Comparison of ENCODE assay signal across 22 mouse cellular contexts in the genomic region with DNA sequence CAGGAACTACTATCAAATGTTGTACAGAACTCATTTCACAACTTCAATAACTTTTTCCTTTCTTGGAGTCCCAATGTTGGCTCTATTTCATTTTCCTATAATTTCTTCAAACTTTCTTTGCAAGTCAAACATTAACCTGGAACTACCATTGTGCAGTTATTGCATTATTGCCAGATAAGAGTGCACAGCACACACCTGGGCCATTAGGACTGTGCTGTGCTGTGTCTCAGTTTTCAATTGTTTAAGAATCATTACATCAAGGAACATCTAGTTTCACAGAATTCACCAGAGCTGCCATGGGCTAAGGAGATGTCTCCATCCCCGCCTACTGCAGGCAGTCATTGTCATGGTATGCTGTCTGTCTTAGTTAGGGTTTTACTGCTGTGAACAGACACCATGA.
DNase-seq lines count a peak whose midpoint lies in the region; ATAC-seq lines count a peak whose summit lies in the region.
"Had no signal": no experiment of that assay in that cellular context is flagged by ENCODE, and none has a peak within 500 bp of the region (broad histone marks: within the 10 kb centered on the region; RNA-seq: fewer than 3 reads in every experiment).

No protein-coding gene starts in this region.

- H3K4me2 ChIP-seq in intestine, embryonic 15.5 days (replicated peaks), result no peak overlapping the region
- H3K4me2 ChIP-seq in intestine, embryonic 16.5 days (ENCODE audit: low read depth, low read length), result no peak overlapping the region
- H3K4me2 ChIP-seq in midbrain, embryonic 16.5 days (ENCODE audit: low read length), result no peak overlapping the region
- H3K4me2 ChIP-seq: embryonic facial prominence, embryonic 13.5 days; embryonic facial prominence, embryonic 15.5 days; forebrain, embryonic 12.5 days had no signal

- no peak overlapping the region for H3K9ac ChIP-seq in intestine, embryonic 15.5 days
- H3K9ac ChIP-seq in intestine, embryonic 16.5 days (ENCODE audit: low read depth, low read length), result no peak overlapping the region
- H3K9ac ChIP-seq in midbrain, embryonic 16.5 days (ENCODE audit: low read depth, low read length), result no peak overlapping the region
- H3K9ac ChIP-seq: embryonic facial prominence, embryonic 13.5 days; embryonic facial prominence, embryonic 15.5 days; forebrain, embryonic 12.5 days had no signal

- ATAC-seq in intestine, embryonic 15.5 days, result peak; percentile 74
- ATAC-seq in intestine, embryonic 16.5 days, result peak; percentile 89
- ATAC-seq in midbrain, embryonic 16.5 days, result no peak
- ATAC-seq: forebrain, embryonic 14.5 days; forebrain, embryonic 16.5 days had no signal

- 83% methylated on average over 1 of the region's 1 CpGs for WGBS in intestine, embryonic 15.5 days
- WGBS in intestine, embryonic 16.5 days, result 97% methylated on average over 1 of the region's 1 CpGs
- WGBS in large intestine, adult 2 months, result 60% methylated on average over 1 of the region's 1 CpGs
- 94% methylated on average over 1 of the region's 1 CpGs for WGBS in midbrain, embryonic 16.5 days

- DNase-seq in large intestine, adult 2 months (ENCODE audit: low read depth, low spot score), result peak; percentile 46
- DNase-seq in thymus, postnatal 14 days, result no peak
- DNase-seq: adrenal gland, adult 2 months; adrenal gland, postnatal 10 days; adrenal gland, postnatal 25 days; cerebellum, adult 11 months; cerebellum, adult 18-20 months; cerebellum, adult 8-10 months; cerebellum, adult 9-11 months; cerebellum, postnatal 14 days; cerebellum, postnatal 36 days; embryo, embryonic 11 days had no signal

- H3K4me3 ChIP-seq in intestine, embryonic 15.5 days (replicated peaks), result no peak overlapping the region
- no peak overlapping the region for H3K4me3 ChIP-seq in intestine, embryonic 16.5 days (ENCODE audit: low read length)
- no peak overlapping the region for H3K4me3 ChIP-seq in midbrain, embryonic 16.5 days (ENCODE audit: low read depth, low read length)
- H3K4me3 ChIP-seq: embryonic facial prominence, embryonic 13.5 days; embryonic facial prominence, embryonic 15.5 days; erythroblast, embryonic 14.5 days; forebrain, embryonic 10.5 days; forebrain, embryonic 12.5 days had no signal

- H3K36me3 ChIP-seq in intestine, embryonic 15.5 days, result no peaks in the 10 kb centered on the region
- H3K36me3 ChIP-seq in intestine, embryonic 16.5 days (ENCODE audit: control insufficient read depth, insufficient read depth, low read length), result no peaks in the 10 kb centered on the region
- H3K36me3 ChIP-seq in midbrain, embryonic 16.5 days (ENCODE audit: control insufficient read depth, insufficient read depth, low read length), result no peaks in the 10 kb centered on the region
- H3K36me3 ChIP-seq: embryonic facial prominence, embryonic 13.5 days; embryonic facial prominence, embryonic 15.5 days; forebrain, embryonic 10.5 days; forebrain, embryonic 12.5 days had no signal

- no peaks in the 10 kb centered on the region for H3K9me3 ChIP-seq in intestine, embryonic 15.5 days
- H3K9me3 ChIP-seq in intestine, embryonic 16.5 days (ENCODE audit: control insufficient read depth, low read length), result no peaks in the 10 kb centered on the region
- H3K9me3 ChIP-seq in midbrain, embryonic 16.5 days (replicated peaks; ENCODE audit: control insufficient read depth, low read length, poor library complexity, severe bottlenecking), result no peaks in the 10 kb centered on the region
- H3K9me3 ChIP-seq: embryonic facial prominence, embryonic 13.5 days; embryonic facial prominence, embryonic 15.5 days; forebrain, embryonic 10.5 days; forebrain, embryonic 12.5 days had no signal

- H3K4me1 ChIP-seq in intestine, embryonic 15.5 days (replicated peaks), result no peaks in the 10 kb centered on the region
- H3K4me1 ChIP-seq in intestine, embryonic 16.5 days (ENCODE audit: control insufficient read depth, insufficient read depth, low read length), result 0 out of 2 replicates have a peak, but pooled peaks cover 5% of the 10 kb centered on the region
- H3K4me1 ChIP-seq in midbrain, embryonic 16.5 days (ENCODE audit: control insufficient read depth, insufficient read depth, low read length), result no peaks in the 10 kb centered on the region
- H3K4me1 ChIP-seq: embryonic facial prominence, embryonic 13.5 days; embryonic facial prominence, embryonic 15.5 days; forebrain, embryonic 12.5 days had no signal

- H3K27ac ChIP-seq in intestine, embryonic 15.5 days, result no peak overlapping the region
- no peak overlapping the region for H3K27ac ChIP-seq in intestine, embryonic 16.5 days (ENCODE audit: low read length)
- no peak overlapping the region for H3K27ac ChIP-seq in midbrain, embryonic 16.5 days (ENCODE audit: low read length)
- H3K27ac ChIP-seq: embryonic facial prominence, embryonic 13.5 days; embryonic facial prominence, embryonic 15.5 days; forebrain, embryonic 10.5 days; forebrain, embryonic 12.5 days had no signal

- H3K27me3 ChIP-seq in intestine, embryonic 15.5 days (replicated peaks), result no peaks in the 10 kb centered on the region
- no peaks in the 10 kb centered on the region for H3K27me3 ChIP-seq in intestine, embryonic 16.5 days (replicated peaks; ENCODE audit: control insufficient read depth, insufficient read depth, low read length)
- H3K27me3 ChIP-seq in midbrain, embryonic 16.5 days (ENCODE audit: control insufficient read depth, insufficient read depth, low read depth, low read length), result no peaks in the 10 kb centered on the region
- H3K27me3 ChIP-seq: embryonic facial prominence, embryonic 13.5 days; embryonic facial prominence, embryonic 15.5 days; forebrain, embryonic 12.5 days had no signal
